Mouse (Mus musculus) liver, postnatal 0 days (tissue): ENCODE data around the gene Chst12. TPM values are rescaled to one million over a fixed set of nuclear protein-coding genes. Genes with fewer than 3 reads are reported as not detected.

ENCODE experiments used
- ATAC-seq: fragments of 200-750 bp; cut with Nextera tagmentation; 2 replicates; pipeline ENCODE4 v1.8.0; 2017; ENCODE audit warnings: mild to moderate bottlenecking, moderate library complexity
- DNase-seq: peaks from one replicate; pipeline ENCODE4 v3.0.0-alpha.2; 2016
- H3K27ac ChIP-seq: fragments of 300-500 bp; sonication (generic); 2 replicates; pipeline ENCODE4 v1.5.1; 2014; ENCODE audit warnings: antibody characterized with exemption, moderate library complexity, mild to moderate bottlenecking, low read depth
- H3K27me3 ChIP-seq: fragments of 300-500 bp; sonication (generic); 2 replicates; pipeline ENCODE4 v1.6.1; 2014; ENCODE audit warnings: low read length, control low read depth, mixed read lengths; ENCODE audit not compliant: insufficient read depth
- H3K36me3 ChIP-seq: fragments of 300-500 bp; sonication (generic); replicated peaks from 2 replicates; pipeline ENCODE4 v1.6.1; 2014; ENCODE audit warnings: mild to moderate bottlenecking, control low read depth, low read length, moderate library complexity, mixed read lengths; ENCODE audit not compliant: insufficient read depth
- H3K4me1 ChIP-seq: fragments of 300-500 bp; sonication (generic); 2 replicates; pipeline ENCODE4 v1.6.1; 2014; ENCODE audit warnings: antibody characterized with exemption, mild to moderate bottlenecking, control low read depth; ENCODE audit not compliant: insufficient read depth
- H3K4me2 ChIP-seq: fragments of 300-500 bp; sonication (generic); 2 replicates; pipeline ENCODE4 v1.6.1; 2014; ENCODE audit warnings: low read depth, mild to moderate bottlenecking, low read length, moderate library complexity, mixed read lengths
- H3K4me3 ChIP-seq: fragments of 300-500 bp; sonication (generic); 2 replicates; pipeline ENCODE4 v1.5.1; 2014; ENCODE audit warnings: low read depth, low read length
- H3K9ac ChIP-seq: fragments of 300-500 bp; sonication (generic); replicated peaks from 2 replicates; pipeline ENCODE4 v1.6.1; 2014; ENCODE audit warnings: mild to moderate bottlenecking, moderate library complexity
- H3K9me3 ChIP-seq: fragments of 300-500 bp; sonication (generic); 2 replicates; pipeline ENCODE4 v1.6.1; 2016; ENCODE audit warnings: mild to moderate bottlenecking, control low read depth, low read length, mixed read lengths
- CTCF ChIP-seq: sonication (generic); IDR thresholded peaks from 2 replicates; pipeline ENCODE4 v1.5.1; 2016; ENCODE audit warnings: antibody characterized with exemption, low read depth
- EP300 ChIP-seq: IDR thresholded peaks from 2 replicates; pipeline ENCODE4 v1.6.1; 2016; ENCODE audit warnings: antibody characterized with exemption, low read depth, mild to moderate bottlenecking
- WGBS: fragments of 180-500 bp; shearing (Covaris S2); extraction: QIAGEN DNeasy Blood & Tissue Kit; methylation state at CpG from one replicate; pipeline ENCODE4 v1.1.7; 2014; ENCODE audit not compliant: insufficient replicate concordance; 5-methylcytosine and 5-hydroxymethylcytosine counted together
- polyA plus RNA-seq: library from polyadenylated mRNA; unstranded; fragments of >200 nt; fragmentation: Nextera tagmentation; extraction: Ambion mirVana; gene quantifications from 2 replicates; pipeline ENCODE4 v1.2.1, GENCODE M21; 2015

Gene Chst12
- polyA plus RNA-seq, 1 experiment from 2014 or later, result 8.6 TPM

GRCm38 (mm10) chr5:140517159-140517920 is 12.0 kb downstream of the Chst12 start:
- WGBS, result 74% methylated on average over 21 of the region's 21 CpGs
- ATAC-seq (no peak), DNase-seq (no peak)
- H3K36me3 ChIP-seq, result no peaks in the 10 kb centered on the region; the same call in 1 of the 2 replicates
- no peak overlapping the region for H3K27ac ChIP-seq
- no peaks in the 10 kb centered on the region for H3K9me3 ChIP-seq
- no peak overlapping the region for H3K9ac ChIP-seq
- TF ChIP-seq CTCF (no peak), EP300 (no peak)
- no peak overlapping the region for H3K4me2 ChIP-seq
- H3K27me3 ChIP-seq, result no peaks in the 10 kb centered on the region
- H3K4me1 ChIP-seq, result peaks cover 7% of the 10 kb centered on the region
- no peak overlapping the region for H3K4me3 ChIP-seq

DNA sequence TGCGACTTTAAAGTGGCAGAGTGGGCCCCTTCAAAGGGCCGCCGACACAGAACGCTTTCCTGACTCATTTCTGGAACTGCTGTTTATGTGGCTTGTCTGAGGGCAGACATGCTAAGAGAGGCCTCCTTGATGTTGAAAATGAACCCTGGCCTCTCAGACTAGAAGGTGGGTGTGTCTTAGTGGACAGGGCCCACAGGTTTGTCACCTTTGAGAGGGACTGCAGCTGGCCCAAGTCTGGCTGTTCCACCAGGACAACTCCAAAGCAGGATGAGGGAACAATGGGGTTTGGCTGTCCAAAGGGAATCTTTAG is 12.5 kb downstream of the Chst12 start:
- no peaks in the 10 kb centered on the region for H3K9me3 ChIP-seq
- no peak overlapping the region for H3K4me2 ChIP-seq
- peaks cover 7% of the 10 kb centered on the region for H3K4me1 ChIP-seq
- no peak for TF ChIP-seq EP300
- no peak for TF ChIP-seq CTCF
- no peak overlapping the region for H3K4me3 ChIP-seq
- H3K36me3 ChIP-seq, result no peaks in the 10 kb centered on the region; the same call in 1 of the 2 replicates
- no peaks in the 10 kb centered on the region for H3K27me3 ChIP-seq
- H3K27ac ChIP-seq, result no peak overlapping the region
- no peak overlapping the region for H3K9ac ChIP-seq
- DNase-seq (no peak), ATAC-seq (no peak)
- 52% methylated on average over 4 of the region's 4 CpGs for WGBS

DNA sequence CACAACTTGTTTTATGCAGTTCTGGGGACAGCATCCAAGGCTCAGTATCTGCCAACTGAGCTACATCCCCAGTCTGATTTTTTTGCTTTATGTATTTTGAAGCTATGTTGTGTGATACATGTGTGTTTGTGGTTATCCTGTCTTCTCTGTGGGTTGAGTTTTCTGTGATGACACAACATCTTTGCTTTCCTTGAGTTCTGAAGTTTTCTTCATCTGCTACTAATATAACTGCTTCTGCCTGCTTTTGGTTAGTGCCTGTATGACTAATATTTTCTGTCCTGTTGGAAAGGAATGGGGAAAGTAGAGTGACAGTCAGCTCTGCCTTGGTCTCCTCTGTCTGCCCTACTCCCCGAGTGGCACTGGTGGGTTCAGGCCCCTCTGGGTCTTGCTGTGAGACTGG is 15.8 kb downstream of the Chst12 start:
- WGBS, result 53% methylated on average over 1 of the region's 1 CpGs
- TF ChIP-seq CTCF (no peak), EP300 (no peak)
- no peaks in the 10 kb centered on the region for H3K4me1 ChIP-seq
- no peak for ATAC-seq
- H3K4me2 ChIP-seq, result no peak overlapping the region
- no peak overlapping the region for H3K27ac ChIP-seq
- peaks cover 19% of the 10 kb centered on the region for H3K36me3 ChIP-seq
- no peaks in the 10 kb centered on the region for H3K27me3 ChIP-seq
- H3K9me3 ChIP-seq, result no peaks in the 10 kb centered on the region
- H3K9ac ChIP-seq, result no peak overlapping the region
- DNase-seq, result no peak
- H3K4me3 ChIP-seq, result no peak overlapping the region

DNA sequence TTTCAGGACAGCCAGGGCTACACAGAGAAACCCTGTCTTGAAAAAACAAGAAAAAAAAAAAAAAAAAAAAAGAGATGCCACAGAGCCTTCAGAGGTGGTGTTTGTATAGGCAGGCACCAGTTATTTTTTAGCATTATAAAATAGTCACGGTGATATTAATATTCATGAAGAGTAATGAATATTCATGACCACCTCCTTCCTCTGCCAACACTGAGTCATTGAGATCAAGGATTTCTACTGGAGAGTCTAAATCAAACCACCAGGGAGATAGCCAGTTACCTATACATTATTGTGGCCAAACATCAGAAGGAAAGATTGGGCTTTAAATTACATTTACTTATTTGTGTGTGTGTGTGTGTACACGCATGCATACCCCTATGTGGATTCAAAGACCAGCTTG is 21.4 kb downstream of the Chst12 start:
- no peak for TF ChIP-seq CTCF
- TF ChIP-seq EP300, result no peak
- ATAC-seq (no peak), DNase-seq (no peak)
- no peak overlapping the region for H3K4me3 ChIP-seq
- no peaks in the 10 kb centered on the region for H3K9me3 ChIP-seq
- H3K36me3 ChIP-seq, result peaks cover 24% of the 10 kb centered on the region
- H3K27me3 ChIP-seq, result no peaks in the 10 kb centered on the region
- H3K4me2 ChIP-seq, result no peak overlapping the region
- no peak overlapping the region for H3K27ac ChIP-seq
- WGBS, result 79% methylated on average over 2 of the region's 2 CpGs
- H3K4me1 ChIP-seq, result no peaks in the 10 kb centered on the region
- H3K9ac ChIP-seq, result no peak overlapping the region

GRCm38 (mm10) chr5:140538111-140538683 is 32.8 kb downstream of the Chst12 start:
- Histone ChIP-seq H3K4me2 (no peak overlapping the region), H3K9me3 (no peaks in the 10 kb centered on the region), H3K27ac (no peak overlapping the region), H3K27me3 (no peaks in the 10 kb centered on the region), H3K4me1 (no peaks in the 10 kb centered on the region), H3K4me3 (no peak overlapping the region), H3K9ac (no peak overlapping the region), H3K36me3 (no peaks in the 10 kb centered on the region)
- WGBS, result 84% methylated on average over 13 of the region's 13 CpGs
- no peak for ATAC-seq
- TF ChIP-seq EP300, result no peak
- no peak for TF ChIP-seq CTCF
- DNase-seq, result no peak

- DNase-seq (peak; percentile 85), ATAC-seq (peak; percentile 50; the same call in 1 of the 2 replicates)
Measured at GRCm38 (mm10) chr5:140540106-140540505, 34.8 kb downstream of the Chst12 start.

More at GRCm38 (mm10) chr5:140540106-140540505, 34.8 kb downstream of the Chst12 start:
- H3K9ac ChIP-seq, result no peak overlapping the region
- no peaks in the 10 kb centered on the region for H3K27me3 ChIP-seq
- H3K9me3 ChIP-seq, result no peaks in the 10 kb centered on the region
- H3K27ac ChIP-seq, result no peak overlapping the region
- no peak overlapping the region for H3K4me2 ChIP-seq
- 15% methylated on average over 8 of the region's 8 CpGs for WGBS
- no peaks in the 10 kb centered on the region for H3K36me3 ChIP-seq
- H3K4me1 ChIP-seq, result no peaks in the 10 kb centered on the region
- H3K4me3 ChIP-seq, result no peak overlapping the region
- TF ChIP-seq CTCF, result peak; percentile 93
- TF ChIP-seq EP300, result no peak
